Mouse (Mus musculus): ENCODE measurements around the gene Stat2. TPM values are rescaled to one million over a fixed set of nuclear protein-coding genes. Genes with fewer than 3 reads are reported as not detected.

Stat2 gene
- polyA plus RNA-seq (2014; fragmentation: Nextera tagmentation; extraction: Ambion mirVana) = 13.1 and 13.8 TPM in 2 replicates

- peak; percentile 99 for ATAC-seq (ENCODE audit: insufficient read depth)
- no peaks in the 10 kb centered on the region for H3K9me3 ChIP-seq (ENCODE audit: low read depth, low read length)
- peak within 1 kb of the TSS; percentile 77 for H3K4me2 ChIP-seq
- peak within 1 kb of the TSS; percentile 70 for H3K9ac ChIP-seq
- peak; percentile 99 for DNase-seq
- no peak for TF ChIP-seq CTCF (IDR thresholded peaks at IDR 0.05; ENCODE audit: low read depth)
- whole genome bisulfite sequencing = under 1% methylated on average over 43 of the region's 43 CpGs
- peak within 1 kb of the TSS; percentile 50 for H3K27ac ChIP-seq (ENCODE audit: low read depth)
- H3K36me3 ChIP-seq (ENCODE audit: insufficient read depth) = no peaks in the 10 kb centered on the region
- H3K4me3 ChIP-seq (ENCODE audit: low read depth, low read length) = peak within 1 kb of the TSS; percentile 78
- H3K27me3 ChIP-seq (ENCODE audit: insufficient read depth, low read length) = no peaks in the 10 kb centered on the region
- H3K4me1 ChIP-seq (ENCODE audit: insufficient read depth) = no peaks in the 10 kb centered on the region
These were observed at the start of gene Stat2 for GRCm38 (mm10) chr10:128270287-128270841. Stat2 (plus strand) TSS chr10:128270559.

- Histone ChIP-seq H3K9me3 (ENCODE audit: low read depth, low read length) (no peaks in the 10 kb centered on the region), H3K4me1 (ENCODE audit: insufficient read depth) (no peaks in the 10 kb centered on the region), H3K27ac (ENCODE audit: low read depth) (no peak overlapping the region), H3K27me3 (ENCODE audit: insufficient read depth, low read length) (no peaks in the 10 kb centered on the region), H3K4me2 (no peak overlapping the region), H3K9ac (no peak overlapping the region), H3K36me3 (ENCODE audit: insufficient read depth) (no peaks in the 10 kb centered on the region), H3K4me3 (ENCODE audit: low read depth, low read length) (no peak overlapping the region)
- no peak for TF ChIP-seq CTCF (IDR thresholded peaks at IDR 0.05; ENCODE audit: low read depth)
- WGBS = 50% methylated on average over 16 of the region's 16 CpGs
- no peak for DNase-seq
- no peak for ATAC-seq (ENCODE audit: insufficient read depth)
These were observed 48.6 kb upstream of the Stat2 start for GRCm38 (mm10) chr10:128221533-128222286.

- Histone ChIP-seq H3K4me3 (ENCODE audit: low read depth, low read length) (no peak overlapping the region), H3K4me1 (ENCODE audit: insufficient read depth) (no peaks in the 10 kb centered on the region), H3K9me3 (ENCODE audit: low read depth, low read length) (no peaks in the 10 kb centered on the region), H3K27ac (ENCODE audit: low read depth) (no peak overlapping the region), H3K27me3 (ENCODE audit: insufficient read depth, low read length) (no peaks in the 10 kb centered on the region), H3K36me3 (ENCODE audit: insufficient read depth) (no peaks in the 10 kb centered on the region), H3K9ac (no peak overlapping the region), H3K4me2 (no peak overlapping the region)
- DNase-seq = no peak
- no peak for ATAC-seq (ENCODE audit: insufficient read depth)
- WGBS = 56% methylated on average over 5 of the region's 5 CpGs
- TF ChIP-seq CTCF (IDR thresholded peaks at IDR 0.05; ENCODE audit: low read depth) = no peak
These were observed 45.3 kb upstream of the Stat2 start for GRCm38 (mm10) chr10:128225064-128225463.

GRCm38 (mm10) chr10:128225538-128225937, 44.8 kb upstream of the Stat2 start, which contains the start of gene Mip:
Mip (plus strand) TSS chr10:128225838.
- no peak within 1 kb of the TSS for H3K9ac ChIP-seq
- ATAC-seq (ENCODE audit: insufficient read depth) = no peak

GRCm38 (mm10) chr10:128227592-128227991, 42.8 kb upstream of the Stat2 start:
- Histone ChIP-seq H3K9ac (no peak overlapping the region), H3K36me3 (ENCODE audit: insufficient read depth) (no peaks in the 10 kb centered on the region), H3K9me3 (ENCODE audit: low read depth, low read length) (no peaks in the 10 kb centered on the region), H3K27me3 (ENCODE audit: insufficient read depth, low read length) (no peaks in the 10 kb centered on the region), H3K4me2 (no peak overlapping the region), H3K4me3 (ENCODE audit: low read depth, low read length) (no peak overlapping the region), H3K4me1 (ENCODE audit: insufficient read depth) (peaks cover 4% of the 10 kb centered on the region; the same call in 1 of the 2 replicates), H3K27ac (ENCODE audit: low read depth) (no peak overlapping the region)
- no peak for TF ChIP-seq CTCF (IDR thresholded peaks at IDR 0.05; ENCODE audit: low read depth)
- ATAC-seq (ENCODE audit: insufficient read depth) = no peak
- 72% methylated on average over 9 of the region's 9 CpGs for WGBS
- DNase-seq = peak; percentile 24

More at GRCm38 (mm10) chr10:128225538-128225937, 44.8 kb upstream of the Stat2 start, which contains the start of gene Mip:
- TF ChIP-seq CTCF (IDR thresholded peaks at IDR 0.05; ENCODE audit: low read depth) = no peak
- no peak within 1 kb of the TSS for H3K4me2 ChIP-seq
- no peaks in the 10 kb centered on the region for H3K36me3 ChIP-seq (ENCODE audit: insufficient read depth)
- H3K4me1 ChIP-seq (ENCODE audit: insufficient read depth) = no peaks in the 10 kb centered on the region
- WGBS = 46% methylated on average over 4 of the region's 4 CpGs
- no peak for DNase-seq
- H3K27ac ChIP-seq (ENCODE audit: low read depth) = no peak within 1 kb of the TSS
- H3K4me3 ChIP-seq (ENCODE audit: low read depth, low read length) = no peak within 1 kb of the TSS
- no peaks in the 10 kb centered on the region for H3K27me3 ChIP-seq (ENCODE audit: insufficient read depth, low read length)
- H3K9me3 ChIP-seq (ENCODE audit: low read depth, low read length) = no peaks in the 10 kb centered on the region

GRCm38 (mm10) chr10:128228009-128228408, 42.4 kb upstream of the Stat2 start:
- DNase-seq = no peak
- Histone ChIP-seq H3K4me2 (no peak overlapping the region), H3K36me3 (ENCODE audit: insufficient read depth) (no peaks in the 10 kb centered on the region), H3K4me1 (ENCODE audit: insufficient read depth) (peaks cover 4% of the 10 kb centered on the region; the same call in 1 of the 2 replicates), H3K27me3 (ENCODE audit: insufficient read depth, low read length) (no peaks in the 10 kb centered on the region), H3K9me3 (ENCODE audit: low read depth, low read length) (no peaks in the 10 kb centered on the region), H3K9ac (no peak overlapping the region), H3K27ac (ENCODE audit: low read depth) (no peak overlapping the region), H3K4me3 (ENCODE audit: low read depth, low read length) (no peak overlapping the region)
- TF ChIP-seq CTCF (IDR thresholded peaks at IDR 0.05; ENCODE audit: low read depth) = no peak
- no peak for ATAC-seq (ENCODE audit: insufficient read depth)
- WGBS = 85% methylated on average over 8 of the region's 8 CpGs

GRCm38 (mm10) chr10:128230582-128230981, 39.8 kb upstream of the Stat2 start:
- no peak for TF ChIP-seq CTCF (IDR thresholded peaks at IDR 0.05; ENCODE audit: low read depth)
- Histone ChIP-seq H3K9ac (peak overlapping the region; percentile 87), H3K36me3 (ENCODE audit: insufficient read depth) (peaks cover 5% of the 10 kb centered on the region), H3K27ac (ENCODE audit: low read depth) (no peak overlapping the region), H3K27me3 (ENCODE audit: insufficient read depth, low read length) (no peaks in the 10 kb centered on the region), H3K9me3 (ENCODE audit: low read depth, low read length) (no peaks in the 10 kb centered on the region), H3K4me3 (ENCODE audit: low read depth, low read length) (no peak overlapping the region), H3K4me2 (peak overlapping the region; percentile 84), H3K4me1 (ENCODE audit: insufficient read depth) (peaks cover 4% of the 10 kb centered on the region; the same call in 1 of the 2 replicates)
- DNase-seq = no peak
- WGBS = 71% methylated on average over 12 of the region's 12 CpGs
- no peak for ATAC-seq (ENCODE audit: insufficient read depth)

Measured in lung, embryonic 14.5 days (tissue).